Mouse (Mus musculus): Measurements from ENCODE around the gene Cdipt. TPM values are rescaled to one million over a fixed set of nuclear protein-coding genes. Genes with fewer than 3 reads are reported as not detected.

The Cdipt gene
- polyA plus RNA-seq, 1 experiment: 324 TPM

DNA sequence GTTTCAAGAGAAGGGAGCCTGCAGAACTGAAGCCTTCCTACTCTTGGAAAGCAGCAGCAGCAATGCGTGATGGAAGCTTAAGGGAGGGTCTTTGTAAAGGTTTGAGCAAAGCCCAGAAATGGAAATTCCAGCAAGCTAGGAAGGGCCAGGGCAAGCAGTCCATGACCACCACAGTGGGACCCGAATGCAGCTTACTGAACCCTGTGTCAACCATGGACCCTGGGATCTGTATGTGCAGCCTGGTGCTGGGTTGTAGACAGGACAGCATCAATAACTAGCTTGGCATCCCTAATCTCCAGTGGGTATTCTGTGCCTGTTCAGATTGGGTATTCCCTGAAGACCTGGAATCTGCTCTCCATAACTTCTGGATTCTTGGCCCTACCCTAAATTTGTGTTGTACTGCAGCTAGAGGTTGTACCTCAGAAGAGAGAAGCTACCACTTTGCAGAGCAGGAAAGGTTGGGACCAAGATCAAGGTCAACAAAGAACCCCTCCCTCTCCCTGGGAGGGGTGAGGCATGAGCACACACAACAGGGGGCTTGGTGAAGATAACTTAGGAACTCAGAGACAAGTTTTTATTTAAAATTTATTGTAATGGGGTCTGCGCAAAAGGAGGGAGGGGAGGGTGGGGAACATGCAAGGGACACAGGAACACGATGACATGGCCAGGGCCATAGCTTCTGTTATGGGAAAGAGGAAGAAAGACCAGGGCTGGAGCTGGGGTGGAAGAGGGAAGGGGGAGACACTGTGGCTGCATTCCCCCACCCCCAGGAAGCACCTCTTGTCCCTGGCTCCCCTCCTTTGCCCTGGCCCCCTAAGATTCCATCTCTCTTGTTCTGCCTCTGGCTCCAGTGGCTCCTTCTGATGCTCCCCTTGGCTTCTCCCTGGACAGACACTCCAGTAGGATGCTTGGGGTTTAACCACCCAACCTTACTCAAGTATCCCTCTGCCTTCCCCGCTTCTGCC, 46.1 kb downstream of the Cdipt start:
- WGBS: 47% methylated on average over 5 of the region's 5 CpGs
- DNase-seq (ENCODE audit: low read depth, low spot score): no peak

DNA sequence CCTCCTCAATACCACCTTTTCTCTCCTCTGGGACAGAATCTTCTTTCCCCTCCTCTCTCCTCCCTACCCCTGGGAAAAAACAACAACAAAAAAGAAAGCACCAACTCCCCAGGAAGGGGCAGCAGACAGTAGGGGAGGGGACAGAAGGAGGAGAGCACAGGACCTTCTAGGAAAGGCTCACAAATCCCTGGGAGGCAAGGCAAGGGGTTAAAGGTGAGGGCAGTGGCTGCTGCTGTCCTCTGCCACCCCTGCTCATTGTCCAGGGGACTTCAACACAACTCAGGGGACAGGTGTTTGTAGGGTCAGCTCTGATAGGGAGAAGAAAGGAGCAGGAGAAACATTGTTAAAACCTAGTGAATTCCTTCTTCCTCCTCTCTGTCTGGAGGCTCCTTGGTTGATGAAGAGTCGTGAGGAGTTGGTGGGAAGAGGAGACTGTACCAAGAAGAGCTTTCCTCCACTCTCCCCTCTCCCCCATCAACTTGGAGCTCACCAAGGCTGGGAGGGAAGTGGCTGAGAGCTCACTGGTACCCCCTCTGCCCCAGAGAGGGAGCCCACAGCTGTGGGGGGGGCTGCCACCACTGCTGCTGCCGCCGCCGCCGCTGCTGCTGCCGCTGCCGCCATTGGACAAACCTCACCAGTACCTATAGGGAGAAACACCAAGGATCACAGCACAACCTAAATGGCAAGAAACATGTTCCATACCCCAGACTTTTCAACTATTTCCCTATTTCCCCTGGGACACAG, 47.0 kb downstream of the Cdipt start:
- 86% methylated on average over 7 of the region's 7 CpGs for WGBS
- DNase-seq (ENCODE audit: low read depth, low spot score): no peak

DNA sequence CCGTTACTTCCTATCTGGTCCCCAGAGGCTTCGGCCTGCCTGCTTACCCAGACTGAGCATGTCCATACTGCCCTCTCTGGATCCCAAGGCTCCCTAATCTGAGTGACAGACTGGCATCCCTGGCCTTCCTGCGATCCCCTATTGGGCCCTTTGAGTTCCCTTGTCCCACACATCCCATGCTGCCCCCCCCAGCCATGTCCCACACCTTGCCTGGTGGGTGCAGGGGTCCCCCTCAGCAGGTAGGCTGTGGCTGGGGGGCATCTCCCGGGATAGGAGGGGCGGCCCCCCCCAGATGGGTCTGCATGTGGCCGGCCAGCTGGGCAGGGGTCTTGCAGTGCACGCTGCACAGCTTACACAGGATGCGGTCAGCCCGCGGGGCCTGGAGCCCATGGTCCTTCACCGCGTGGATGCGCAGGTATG, 47.6 kb downstream of the Cdipt start:
- WGBS: 87% methylated on average over 13 of the region's 13 CpGs
- no peak for DNase-seq (ENCODE audit: low read depth, low spot score)

DNA sequence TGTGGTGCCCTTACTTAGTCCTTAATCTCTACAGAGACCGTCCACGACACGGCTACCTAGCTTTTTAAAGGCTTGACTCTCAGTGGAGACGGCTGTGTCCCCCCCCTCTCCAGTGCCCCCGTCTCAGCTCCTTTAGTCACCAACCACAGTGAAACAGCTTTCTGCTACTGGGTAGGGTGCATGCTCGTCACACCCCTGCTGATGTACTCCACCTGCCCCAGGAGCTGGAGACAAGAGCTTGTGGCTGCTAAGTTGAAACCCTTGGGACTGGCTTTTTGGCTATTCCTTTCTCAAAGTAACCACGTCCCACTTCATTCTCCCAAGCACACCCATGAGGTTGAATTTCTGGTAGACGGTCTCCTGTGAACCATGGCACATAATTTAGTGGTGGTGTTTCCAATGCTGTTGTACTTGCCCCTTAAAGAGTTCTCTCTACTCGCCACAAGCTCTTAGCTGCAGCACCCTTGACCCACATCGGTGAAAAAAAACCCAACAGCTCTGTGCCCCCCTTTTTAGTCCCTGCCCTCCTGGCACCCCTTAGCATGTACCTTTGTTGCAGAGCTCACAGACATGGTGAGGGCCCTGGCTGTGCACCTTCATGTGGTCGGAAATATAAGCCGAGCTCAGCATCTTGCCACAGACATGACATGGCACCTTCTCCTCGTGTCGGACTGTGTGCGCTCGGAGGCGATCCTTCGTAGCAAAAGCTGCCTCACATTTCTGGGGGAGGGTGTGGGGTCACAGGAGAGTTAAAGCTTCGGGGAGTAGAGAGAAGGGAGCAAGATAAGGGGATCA, 48.4 kb downstream of the Cdipt start:
- 39% methylated on average over 19 of the region's 19 CpGs for WGBS

DNA sequence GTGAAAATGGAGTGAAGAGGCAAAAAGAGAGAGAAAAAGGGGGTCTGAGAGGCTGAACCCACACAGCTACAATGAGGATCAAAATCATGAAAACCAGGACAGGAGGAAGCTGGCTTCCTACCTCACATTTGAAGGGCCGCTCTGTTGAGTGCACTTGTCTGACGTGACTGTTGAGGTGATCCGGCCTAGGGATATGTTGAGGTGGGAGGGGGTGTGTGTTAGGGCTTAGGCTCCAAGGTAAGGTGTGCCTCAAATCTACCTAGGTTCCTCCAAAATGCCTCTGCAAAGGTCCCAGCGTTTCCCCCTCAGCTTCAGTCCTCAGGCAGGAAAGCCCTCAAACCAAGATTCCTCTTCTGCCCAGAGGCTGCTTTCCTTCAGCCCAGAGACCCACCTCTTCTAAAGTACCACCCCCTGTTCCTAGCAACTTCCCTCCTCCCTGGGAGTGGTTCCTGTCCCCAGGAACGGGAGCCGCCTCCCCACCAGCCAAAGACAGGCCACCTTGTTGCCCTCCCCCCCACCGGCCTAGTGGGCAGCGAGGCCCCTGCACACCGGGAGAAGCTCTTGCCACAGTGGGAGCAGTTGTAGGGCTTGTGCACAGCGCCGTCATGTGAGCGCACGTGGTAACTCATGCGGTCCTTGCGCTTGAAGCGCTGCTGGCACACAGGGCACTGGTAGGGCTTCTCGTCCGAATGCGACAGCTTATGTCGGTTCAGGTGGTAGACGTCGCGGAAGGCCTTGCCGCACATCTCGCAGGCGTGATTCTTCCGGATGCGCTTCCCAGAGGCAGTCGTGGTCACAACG, 49.2 kb downstream of the Cdipt start:
- 2% methylated on average over 30 of the region's 30 CpGs for WGBS
- DNase-seq (ENCODE audit: low read depth, low spot score): no peak

More for the DNA sequence above, 48.4 kb downstream of the Cdipt start:
- no peak for DNase-seq (ENCODE audit: low read depth, low spot score)

DNA sequence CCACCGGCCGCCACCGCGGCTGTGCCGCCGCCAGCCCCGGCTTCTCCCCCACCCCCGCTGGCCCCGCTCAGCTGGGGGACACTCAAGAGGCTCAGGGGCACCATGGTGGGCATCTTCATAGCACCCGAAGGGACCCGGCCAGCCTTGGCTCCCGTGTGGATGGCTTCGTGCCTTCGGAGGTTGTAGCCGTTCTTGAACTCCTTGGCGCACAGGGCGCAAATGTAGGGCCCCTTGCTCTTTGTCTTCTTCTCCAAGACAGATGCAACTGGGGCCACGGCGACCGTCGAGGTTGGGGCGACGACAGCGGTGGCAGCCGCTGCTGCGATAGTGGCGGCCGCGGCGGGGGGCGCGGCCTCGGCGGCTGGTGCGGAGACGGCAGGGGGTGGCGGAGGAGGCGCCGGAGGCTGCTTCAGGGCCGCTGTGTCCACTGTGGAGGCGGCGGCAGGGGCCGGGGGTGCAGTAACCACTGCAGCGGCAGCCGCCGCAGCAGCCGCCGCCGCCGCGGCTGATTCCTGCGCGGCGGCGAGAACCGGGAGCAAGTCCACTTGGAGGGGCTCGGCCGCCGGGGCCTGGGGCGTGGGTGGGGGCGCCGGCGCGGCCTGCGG, 49.9 kb downstream of the Cdipt start:
- under 1% methylated on average over 59 of the region's 65 CpGs for WGBS
- DNase-seq (ENCODE audit: low read depth, low spot score): no peak

DNA sequence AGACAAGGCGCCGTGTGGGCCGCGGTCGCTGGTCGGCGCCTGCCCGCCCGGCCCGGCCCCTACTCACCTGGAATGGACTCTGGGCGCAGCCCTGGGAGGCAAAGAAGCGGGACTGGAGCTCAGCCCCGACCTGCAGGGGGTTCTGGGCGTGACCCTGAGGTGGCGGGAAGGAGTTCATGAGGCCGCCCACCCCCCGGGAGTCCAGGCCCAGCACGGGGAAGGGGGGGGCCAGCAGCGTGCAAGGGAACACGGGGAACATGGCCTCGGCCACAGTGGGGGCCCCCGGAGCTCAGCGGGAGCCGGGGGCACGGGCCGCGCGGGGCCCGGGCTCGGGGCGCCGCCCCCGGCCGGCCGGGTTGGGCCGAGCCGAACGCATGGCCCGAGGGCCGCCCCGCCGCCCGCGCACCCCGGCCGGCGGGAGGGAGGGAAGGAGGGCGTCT, 50.5 kb downstream of the Cdipt start:
- WGBS: under 1% methylated on average over 40 of the region's 48 CpGs
- no peak for DNase-seq (ENCODE audit: low read depth, low spot score)

DNA sequence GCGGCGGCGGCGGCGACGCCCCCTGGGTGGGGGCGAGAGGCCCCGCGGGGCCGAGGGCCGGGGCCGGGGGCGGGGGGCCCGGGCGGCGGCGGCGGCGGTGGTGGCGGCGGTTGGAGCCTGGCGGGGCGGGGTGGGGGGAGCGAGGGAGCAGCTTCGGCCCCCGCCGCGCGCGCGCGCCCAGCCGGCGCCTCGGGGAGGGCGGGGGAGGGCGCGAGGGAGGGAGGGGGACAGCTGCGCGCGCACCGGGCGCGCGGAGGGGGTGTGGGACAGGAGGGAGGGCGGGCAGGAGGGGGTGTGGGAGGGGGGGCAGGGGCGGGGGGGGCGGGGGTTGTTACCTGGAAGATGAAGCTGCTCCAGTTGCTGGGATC, 50.9 kb downstream of the Cdipt start:
- no peak for DNase-seq (ENCODE audit: low read depth, low spot score)
- 4% methylated on average over 15 of the region's 48 CpGs for WGBS

DNA sequence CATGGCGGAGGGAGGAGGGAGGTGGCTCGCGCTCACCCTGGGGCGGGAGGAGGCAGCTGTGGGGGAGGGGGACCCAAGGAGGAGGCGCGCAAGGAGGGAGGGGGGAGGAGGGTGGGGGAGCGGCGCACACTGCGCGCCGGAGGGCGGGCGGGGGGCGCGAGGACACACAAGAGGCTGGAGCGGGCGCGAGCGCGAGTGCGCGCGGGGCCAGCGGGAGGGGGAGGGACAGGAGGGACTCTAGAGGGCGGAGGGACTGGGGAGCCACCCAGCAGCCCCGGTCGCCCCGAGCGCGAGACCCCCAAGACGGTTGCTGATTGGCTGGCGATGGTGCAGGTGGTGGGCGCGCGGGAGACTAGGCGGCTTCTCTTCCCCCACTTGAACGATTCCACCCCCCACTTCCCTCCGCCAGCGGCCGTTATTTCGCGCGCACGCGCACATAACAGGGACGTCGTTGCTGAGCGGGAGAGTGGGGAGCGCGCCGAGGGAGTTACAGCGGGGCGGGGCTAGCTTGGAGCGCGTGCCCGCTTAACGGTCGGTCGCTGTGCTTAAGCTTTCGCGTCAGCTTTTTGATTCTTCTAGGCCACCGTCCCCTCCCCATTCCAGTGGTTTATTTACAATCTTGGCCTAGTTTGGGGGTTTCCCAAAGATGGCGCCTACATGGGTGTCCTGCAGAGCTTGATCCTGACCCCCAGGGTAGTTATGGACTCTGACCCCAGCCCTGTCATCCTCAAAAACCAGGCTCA, 51.4 kb downstream of the Cdipt start, which contains the start of gene Maz:
Gene Maz (minus strand): TSS at position 54 of the 743 bp plus-strand sequence.
- WGBS: 1% methylated on average over 61 of the region's 63 CpGs
- peak; percentile 94 for DNase-seq (ENCODE audit: low read depth, low spot score)

DNA sequence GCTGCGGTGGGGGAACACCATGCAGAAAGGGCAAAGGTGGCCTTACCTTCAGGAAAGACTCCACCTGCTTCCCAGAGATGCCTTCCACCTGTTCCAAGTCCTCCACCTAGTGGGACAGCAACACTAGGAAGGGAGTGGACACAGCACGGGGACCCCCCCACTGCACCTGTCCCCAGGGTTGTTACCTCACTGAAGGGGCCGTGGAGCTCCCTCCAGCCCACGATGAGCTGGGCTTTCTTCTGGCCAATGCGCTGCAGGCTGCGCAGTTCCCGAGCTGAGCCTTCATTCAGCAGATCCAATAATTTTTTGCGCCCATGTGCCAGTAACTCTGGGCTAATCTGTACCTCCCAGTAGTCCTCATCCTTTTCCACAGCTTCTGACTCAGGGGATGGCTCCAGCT, 52.2 kb downstream of the Cdipt start:
- WGBS: 39% methylated on average over 8 of the region's 8 CpGs
- DNase-seq (ENCODE audit: low read depth, low spot score): no peak

Other genes with a start within 250 kb of the Cdipt start
- gene Mapk3, start 216.3 kb upstream of the Cdipt start, polyA plus RNA-seq (2012; rRNA removed): 497 and 498 TPM in 2 replicates
- gene Gdpd3, start 209.6 kb upstream of the Cdipt start, polyA plus RNA-seq (2012; rRNA removed): 32.7 and 34.4 TPM in 2 replicates
- gene Ypel3, start 199.0 kb upstream of the Cdipt start, polyA plus RNA-seq (2012; rRNA removed): 84.4 and 90.5 TPM in 2 replicates
- 0.87 and 1.6 TPM in 2 replicates for gene Tbx6, start 194.4 kb upstream of the Cdipt start, polyA plus RNA-seq (2012; rRNA removed)
- gene Ppp4c, start 183.4 kb upstream of the Cdipt start, polyA plus RNA-seq (2012; rRNA removed): 245 and 253 TPM in 2 replicates
- 1.9 and 2.6 TPM in 2 replicates for gene Fam57b, start 178.2 kb upstream of the Cdipt start, polyA plus RNA-seq (2012; rRNA removed)
- not detected in 2 replicates for gene 4930451I11Rik, start 144.3 kb upstream of the Cdipt start, polyA plus RNA-seq (2012; rRNA removed)
- gene Doc2a, start 128.5 kb upstream of the Cdipt start, polyA plus RNA-seq (2012; rRNA removed): not detected in 2 replicates
- 9.4 and 13.4 TPM in 2 replicates for gene Hirip3, start 113.9 kb upstream of the Cdipt start, polyA plus RNA-seq (2012; rRNA removed)
- 36.5 and 39.3 TPM in 2 replicates for gene Ino80e, start 113.5 kb upstream of the Cdipt start, polyA plus RNA-seq (2012; rRNA removed)
- gene Taok2, start 91.2 kb upstream of the Cdipt start, polyA plus RNA-seq (2012; rRNA removed): 37.8 and 51.7 TPM in 2 replicates
- gene Tmem219, start 53.0 kb upstream of the Cdipt start, polyA plus RNA-seq (2012; rRNA removed): 64.4 and 92.1 TPM in 2 replicates
- gene Kctd13, start 47.0 kb upstream of the Cdipt start, polyA plus RNA-seq (2012; rRNA removed): 9.5 and 13.9 TPM in 2 replicates
- 0.43 and 0.45 TPM in 2 replicates for gene Asphd1, start 26.3 kb upstream of the Cdipt start, polyA plus RNA-seq (2012; rRNA removed)
- 2.9 and 3.4 TPM in 2 replicates for gene Sez6l2, start 25.4 kb upstream of the Cdipt start, polyA plus RNA-seq (2012; rRNA removed)
- 0.80 and 1.1 TPM in 2 replicates for gene Cdiptos, start 184 bp downstream of the Cdipt start, polyA plus RNA-seq (2012; rRNA removed)
- gene Mvp, start 38.7 kb downstream of the Cdipt start, polyA plus RNA-seq (2012; rRNA removed): 185 and 289 TPM in 2 replicates
- 0.45 and 3.0 TPM in 2 replicates for gene Pagr1b, start 40.6 kb downstream of the Cdipt start, polyA plus RNA-seq (2012; rRNA removed)
- gene Pagr1a, start 41.4 kb downstream of the Cdipt start, polyA plus RNA-seq (2012; rRNA removed): 5.3 and 11.3 TPM in 2 replicates
- gene Gm42742, start 45.2 kb downstream of the Cdipt start, polyA plus RNA-seq (2012; rRNA removed): 22.1 and 23.8 TPM in 2 replicates
- gene Prrt2, start 45.3 kb downstream of the Cdipt start, polyA plus RNA-seq (2012; rRNA removed): 1.7 and 2.5 TPM in 2 replicates
- gene Maz, start 51.1 kb downstream of the Cdipt start, polyA plus RNA-seq (2012; rRNA removed): 102 and 115 TPM in 2 replicates
- 18.4 and 19.3 TPM in 2 replicates for gene Kif22, start 66.6 kb downstream of the Cdipt start, polyA plus RNA-seq (2012; rRNA removed)
- 7,033 and 9,267 TPM in 2 replicates for gene Zg16, start 111.4 kb downstream of the Cdipt start, polyA plus RNA-seq (2012; rRNA removed)
- 12.4 and 16.5 TPM in 2 replicates for gene AI467606, start 115.4 kb downstream of the Cdipt start, polyA plus RNA-seq (2012; rRNA removed)
- gene Qprt, start 146.3 kb downstream of the Cdipt start, polyA plus RNA-seq (2012; rRNA removed): 1.5 TPM in 2 replicates
- 3.7 and 5.7 TPM in 2 replicates for gene Spn, start 161.9 kb downstream of the Cdipt start, polyA plus RNA-seq (2012; rRNA removed)
- 25.1 and 28.6 TPM in 2 replicates for gene Cd2bp2, start 220.1 kb downstream of the Cdipt start, polyA plus RNA-seq (2012; rRNA removed)
- gene Tbc1d10b, start 232.6 kb downstream of the Cdipt start, polyA plus RNA-seq (2012; rRNA removed): 30.0 and 34.2 TPM in 2 replicates
- gene Mylpf, start 233.0 kb downstream of the Cdipt start, polyA plus RNA-seq (2012; rRNA removed): 2.5 and 4.1 TPM in 2 replicates

Data from large intestine, adult 2 months (tissue).